Mouse (Mus musculus) cerebellum, adult 2 months (tissue): Measurements from ENCODE around the gene Arhgdia.

Source experiments
- CTCF ChIP-seq: fragments of 200-500 bp; IDR thresholded peaks from 2 replicates; pipeline ENCODE4 v1.5.1; 2011; ENCODE audit warnings: low read depth, mild to moderate bottlenecking, control low read depth, low read length, moderate library complexity, borderline replicate concordance; ENCODE audit not compliant: insufficient read depth
- POLR2A ChIP-seq: fragments of 200-500 bp; IDR thresholded peaks from 2 replicates; pipeline ENCODE4 v1.6.1; 2011; ENCODE audit warnings: low read length, control low read depth, borderline replicate concordance; ENCODE audit not compliant: insufficient read depth

DNA sequence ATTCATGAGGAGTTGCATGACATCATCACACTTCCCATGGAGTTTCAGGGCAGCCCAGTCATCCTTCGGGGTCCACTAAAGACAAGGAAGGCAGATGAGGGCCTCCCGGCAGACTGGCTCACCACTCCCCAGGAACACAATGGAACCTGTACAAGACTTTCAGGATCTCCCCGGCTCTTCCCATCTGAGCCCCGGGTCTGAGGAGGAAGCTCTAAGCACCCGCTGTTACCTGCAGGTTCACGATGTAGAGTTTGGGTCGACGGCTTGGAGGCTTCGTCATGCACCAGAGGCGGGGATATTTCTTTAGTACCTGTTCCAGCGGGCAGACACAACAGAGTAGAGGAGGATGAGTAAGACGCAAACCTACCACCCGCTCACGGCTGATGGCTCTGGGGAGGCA lies 38.8 kb upstream of the Arhgdia start:
- TF ChIP-seq CTCF (no peak), POLR2A (no peak)
